Mouse (Mus musculus) hindbrain, embryonic 13.5 days (tissue): ENCODE measurements around the gene Cts6. TPM values are rescaled to one million over a fixed set of nuclear protein-coding genes. Genes with fewer than 3 reads are reported as not detected.
"Not testable (repeated sequence)": the region's sequence is repeated elsewhere in the genome, so short reads cannot be mapped to it uniquely, and the experiment has no call there.

Source experiments
- ATAC-seq: fragments of 200-750 bp; cut with Nextera tagmentation; 2 replicates; pipeline ENCODE4 v1.8.0; 2017; ENCODE audit warnings: moderate TSS enrichment; ENCODE audit not compliant: low FRiP score
- H3K27ac ChIP-seq: fragments of 300-500 bp; sonication (generic); 2 replicates; pipeline ENCODE4 v1.5.1; 2015; ENCODE audit warnings: inconsistent platforms, mild to moderate bottlenecking, moderate library complexity
- H3K27me3 ChIP-seq: fragments of 300-500 bp; sonication (generic); 2 replicates; pipeline ENCODE4 v1.6.1; 2015; ENCODE audit warnings: mild to moderate bottlenecking, inconsistent platforms
- H3K36me3 ChIP-seq: fragments of 300-500 bp; sonication (generic); 2 replicates; pipeline ENCODE4 v1.6.1; 2015; ENCODE audit warnings: mild to moderate bottlenecking, inconsistent platforms
- H3K4me1 ChIP-seq: fragments of 300-500 bp; sonication (generic); replicated peaks from 2 replicates; pipeline ENCODE4 v1.6.1; 2015; ENCODE audit warnings: inconsistent platforms
- H3K4me2 ChIP-seq: fragments of 300-500 bp; sonication (generic); 2 replicates; pipeline ENCODE4 v1.6.1; 2015; ENCODE audit warnings: inconsistent platforms, mild to moderate bottlenecking, moderate library complexity
- H3K4me3 ChIP-seq: fragments of 300-500 bp; sonication (generic); 2 replicates; pipeline ENCODE4 v1.5.1; 2015; ENCODE audit warnings: mild to moderate bottlenecking, inconsistent platforms
- H3K9ac ChIP-seq: fragments of 300-500 bp; sonication (generic); 2 replicates; pipeline ENCODE4 v1.6.1; 2015; ENCODE audit warnings: mild to moderate bottlenecking, inconsistent platforms
- H3K9me3 ChIP-seq: fragments of 300-500 bp; sonication (generic); 2 replicates; pipeline ENCODE4 v1.6.1; 2016; ENCODE audit warnings: inconsistent platforms
- WGBS: fragments of 180-500 bp; shearing (Covaris S2); methylation state at CpG from one replicate; pipeline ENCODE4 v1.1.7; 2015; 5-methylcytosine and 5-hydroxymethylcytosine counted together
- polyA plus RNA-seq: library from polyadenylated mRNA; unstranded; fragments of >200 nt; fragmentation: Nextera tagmentation; extraction: Ambion mirVana; gene quantifications from 2 replicates; pipeline ENCODE4 v1.2.1, GENCODE M21; 2015

The Cts6 gene
- not detected in 2 replicates for polyA plus RNA-seq

DNA sequence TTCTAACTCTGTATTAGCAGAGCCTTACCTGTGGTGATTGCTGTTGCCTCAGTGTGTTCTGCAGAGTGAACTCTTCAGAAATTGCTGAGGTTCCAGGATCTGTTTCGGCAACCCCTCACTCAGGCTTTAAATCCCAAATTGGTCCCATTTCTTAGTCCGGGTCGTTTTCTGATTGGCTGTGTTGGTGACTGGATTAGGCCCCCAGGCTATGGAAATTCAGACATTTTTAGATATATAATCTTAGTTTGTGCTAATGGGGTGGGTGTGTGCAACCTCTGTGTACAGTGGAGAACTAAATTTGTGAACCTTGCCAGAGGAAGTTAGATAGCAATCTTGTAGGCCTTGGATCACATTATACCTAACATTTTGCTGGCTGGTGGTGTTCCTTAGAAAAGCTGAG lies at the start of gene Cts6:
Cts6 (minus strand) TSS at position 101 of the 400 bp plus-strand sequence.
- Histone ChIP-seq H3K27ac (no peak within 1 kb of the TSS), H3K9me3 (peaks cover 39% of the 10 kb centered on the region), H3K4me2 (no peak within 1 kb of the TSS), H3K4me1 (no peaks in the 10 kb centered on the region), H3K4me3 (no peak within 1 kb of the TSS), H3K36me3 (no peaks in the 10 kb centered on the region), H3K9ac (no peak within 1 kb of the TSS), H3K27me3 (no peaks in the 10 kb centered on the region)
- ATAC-seq = no peak
- WGBS = 89% methylated on average over 3 of the region's 3 CpGs

DNA sequence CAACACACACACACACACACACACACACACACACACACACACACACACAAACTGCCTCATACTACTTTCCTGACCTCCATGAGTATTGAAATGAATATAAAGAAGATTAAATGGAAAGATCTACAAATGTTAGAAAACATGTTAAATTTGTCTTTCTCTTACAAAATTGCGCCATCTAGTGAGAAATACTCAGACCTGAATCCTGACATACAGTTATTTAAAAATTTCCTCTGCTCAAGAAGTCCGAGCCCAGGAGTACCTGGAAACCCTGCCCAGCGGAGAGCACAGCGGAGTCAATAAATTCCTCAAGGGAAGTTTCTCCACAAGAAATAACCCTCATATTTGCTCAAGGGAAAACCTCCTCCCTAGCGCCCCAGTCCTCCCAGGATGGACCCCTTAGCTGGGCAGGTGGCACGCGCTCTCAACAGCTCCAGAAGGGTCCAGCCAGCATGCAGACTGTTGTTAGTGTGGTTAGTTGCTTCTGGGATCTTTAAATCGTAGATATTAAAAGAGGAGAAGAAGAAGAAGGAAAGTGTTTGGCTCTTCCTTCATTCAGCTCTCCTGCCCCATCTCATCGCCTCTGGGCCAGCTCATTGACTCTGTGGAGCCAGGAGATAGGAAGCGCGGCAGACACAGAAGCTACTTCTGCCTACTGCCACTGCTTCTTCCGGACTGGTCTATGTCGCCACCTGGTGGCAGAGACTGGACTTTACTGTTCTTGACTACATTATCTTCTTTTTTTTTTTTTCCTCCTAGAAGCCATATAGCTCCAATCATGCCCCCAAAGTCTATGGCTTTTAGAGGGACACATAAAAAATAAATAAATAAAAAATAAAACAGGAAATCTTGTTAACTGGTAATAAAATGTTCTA lies 38.1 kb upstream of the Cts6 start:
- Histone ChIP-seq H3K4me3 (no peak overlapping the region), H3K36me3 (no peaks in the 10 kb centered on the region), H3K9me3 (peaks cover 15% of the 10 kb centered on the region), H3K4me1 (no peaks in the 10 kb centered on the region), H3K9ac (no peak overlapping the region), H3K27ac (no peak overlapping the region), H3K27me3 (no peaks in the 10 kb centered on the region), H3K4me2 (no peak overlapping the region)
- ATAC-seq = no peak
- WGBS = 66% methylated on average over 13 of the region's 13 CpGs

DNA sequence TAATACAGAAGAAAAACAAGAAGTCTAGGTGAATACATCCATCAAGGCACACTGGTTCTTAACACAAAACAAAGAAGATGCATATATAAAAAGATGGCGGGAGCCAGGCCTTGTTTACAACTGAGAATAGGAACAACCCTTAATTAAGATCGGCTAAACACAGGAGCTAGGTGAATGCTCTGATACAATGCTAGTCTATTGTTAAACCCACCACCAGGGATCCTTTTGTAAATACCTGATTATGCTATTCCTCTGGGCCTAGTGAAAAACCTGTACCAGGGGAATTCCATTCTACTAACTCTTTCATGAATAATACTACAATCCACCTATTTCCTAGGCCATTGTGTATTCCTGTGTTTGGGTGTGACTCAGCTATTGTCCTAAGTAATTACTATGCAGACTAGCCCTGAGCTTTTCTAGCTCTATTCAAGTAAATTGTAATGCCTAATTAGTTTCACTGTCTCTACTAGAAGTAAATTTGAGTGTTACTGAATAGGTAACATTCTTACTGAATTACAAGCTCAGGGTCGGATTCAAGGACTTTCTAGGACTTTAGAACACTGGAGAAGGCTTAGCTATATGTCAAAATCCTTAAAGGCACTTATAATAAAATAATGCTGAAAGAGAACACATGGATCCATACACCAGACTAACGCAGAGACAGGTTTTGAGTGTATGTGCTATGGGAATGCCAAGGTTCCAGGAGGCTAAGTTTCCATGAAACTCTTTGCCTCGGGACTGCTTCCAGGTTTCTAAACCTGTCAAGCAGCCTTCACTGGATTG lies 17.9 kb downstream of the Cts6 start:
- H3K27ac ChIP-seq, H3K9ac ChIP-seq, H3K36me3 ChIP-seq, H3K4me2 ChIP-seq, ATAC-seq, H3K4me1 ChIP-seq, H3K4me3 ChIP-seq, H3K9me3 ChIP-seq, H3K27me3 ChIP-seq: not testable (repeated sequence)
- WGBS = 78% methylated on average over 5 of the region's 5 CpGs

DNA sequence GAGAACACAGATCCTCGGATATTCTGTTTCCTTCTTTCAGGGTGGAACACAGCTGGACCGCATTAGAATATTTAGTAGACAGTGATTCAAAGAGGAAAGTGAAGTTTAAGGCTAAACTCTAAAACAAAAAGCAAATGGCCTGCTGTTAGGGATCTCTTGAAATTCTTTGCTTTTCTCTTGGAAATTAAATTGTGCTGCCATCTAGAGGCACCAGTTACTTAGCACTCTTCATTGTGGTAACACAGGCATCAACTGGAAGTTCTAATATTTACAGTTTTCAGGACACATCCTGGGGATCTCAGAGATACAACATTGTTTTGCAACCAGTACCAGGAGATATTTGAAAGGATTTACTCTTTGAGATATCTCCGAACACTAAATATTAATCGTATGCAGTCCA lies 38.6 kb downstream of the Cts6 start:
- Histone ChIP-seq H3K4me1 (no peaks in the 10 kb centered on the region), H3K36me3 (no peaks in the 10 kb centered on the region), H3K9ac (no peak overlapping the region), H3K27ac (no peak overlapping the region), H3K27me3 (no peaks in the 10 kb centered on the region), H3K4me2 (no peak overlapping the region), H3K9me3 (peaks cover 40% of the 10 kb centered on the region), H3K4me3 (no peak overlapping the region)
- 83% methylated on average over 4 of the region's 4 CpGs for WGBS
- no peak for ATAC-seq

DNA sequence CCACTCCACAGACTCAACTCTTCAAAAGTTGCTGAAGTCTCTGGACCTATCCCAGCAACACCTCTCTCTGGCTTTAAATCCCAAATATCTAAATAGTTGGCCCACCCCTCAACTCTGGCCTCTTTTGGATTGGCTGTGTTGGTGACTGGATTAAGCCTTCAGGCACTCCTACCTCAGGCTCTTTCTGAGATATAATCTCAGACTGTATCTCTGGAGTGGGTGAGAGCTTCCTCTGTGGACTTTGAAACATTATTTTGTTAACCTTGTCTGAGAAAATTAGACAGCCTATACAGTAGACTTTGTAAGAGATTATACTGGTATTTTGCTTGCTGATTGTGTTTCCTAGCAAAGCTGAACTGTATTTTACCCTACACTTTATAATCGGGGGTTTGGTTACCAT lies 39.1 kb downstream of the Cts6 start, which contains the start of gene Ctsr:
Ctsr (minus strand) TSS at position 101 of the 400 bp plus-strand sequence.
- no peak within 1 kb of the TSS for H3K9ac ChIP-seq
- no peaks in the 10 kb centered on the region for H3K27me3 ChIP-seq
- no peaks in the 10 kb centered on the region for H3K36me3 ChIP-seq
- ATAC-seq = no peak
- 88% methylated on average over 1 of the region's 1 CpGs for WGBS
- H3K4me2 ChIP-seq = no peak within 1 kb of the TSS
- H3K4me1 ChIP-seq = no peaks in the 10 kb centered on the region
- H3K27ac ChIP-seq = no peak within 1 kb of the TSS
- H3K4me3 ChIP-seq = no peak within 1 kb of the TSS
- peaks cover 40% of the 10 kb centered on the region for H3K9me3 ChIP-seq

Other genes starting within 250 kb of the Cts6 start
- not detected in 2 replicates for gene Ctsj, start 197.5 kb downstream of the Cts6 start, polyA plus RNA-seq
- not detected in 2 replicates for gene Ctsq, start 162.8 kb downstream of the Cts6 start, polyA plus RNA-seq
- not detected in 2 replicates for gene Ctsr, start 39.2 kb downstream of the Cts6 start, polyA plus RNA-seq
- not detected in 2 replicates for gene Cts8, start 51.9 kb upstream of the Cts6 start, polyA plus RNA-seq
- not detected in 2 replicates for gene Gm49398, start 85.4 kb upstream of the Cts6 start, polyA plus RNA-seq
- gene Cts7, start 154.8 kb upstream of the Cts6 start, polyA plus RNA-seq = not detected in 2 replicates